Mouse (Mus musculus) brown adipose tissue, adult 24 weeks (tissue): ENCODE results near the gene Gm26992. TPM values are rescaled to one million over a fixed set of nuclear protein-coding genes. Genes with fewer than 3 reads are reported as not detected.
"Not testable (repeated sequence)": the region's sequence is repeated elsewhere in the genome, so short reads cannot be mapped to it uniquely, and the experiment has no call there.

Experiments used
- H3K27ac ChIP-seq: fragments of 200-500 bp; replicated peaks from 2 replicates; pipeline ENCODE4 v1.5.1; 2012; ENCODE audit warnings: low read depth, mild to moderate bottlenecking, low read length
- H3K4me1 ChIP-seq: fragments of 200-500 bp; 2 replicates; pipeline ENCODE4 v1.6.1; 2012; ENCODE audit warnings: low read length, mixed read lengths; ENCODE audit not compliant: control insufficient read depth, insufficient read depth, insufficient read length
- H3K4me3 ChIP-seq: fragments of 200-500 bp; 2 replicates; pipeline ENCODE4 v1.5.1; 2012; ENCODE audit warnings: low read depth, mild to moderate bottlenecking, low read length, moderate library complexity; ENCODE audit not compliant: insufficient read depth
- polyA plus RNA-seq: library from polyadenylated mRNA; stranded (reverse); fragments of >200 nt; gene quantifications from 2 replicates; pipeline ENCODE4 v1.2.4, GENCODE M21; 2012; ENCODE audit not compliant: missing spikeins, insufficient read depth, insufficient read length

Gene Gm26992
- polyA plus RNA-seq, result not detected in 2 replicates

- no peaks in the 10 kb centered on the region for H3K4me1 ChIP-seq
- H3K4me3 ChIP-seq, result no peak within 1 kb of the TSS
- H3K27ac ChIP-seq, result no peak within 1 kb of the TSS
Observed at GRCm38 (mm10) chrX:103421710-103422109, at the start of gene Gm26992. Gene Gm26992 (plus strand): TSS chrX:103422010.

- no peaks in the 10 kb centered on the region for H3K4me1 ChIP-seq
- no peak overlapping the region for H3K27ac ChIP-seq
- no peak overlapping the region for H3K4me3 ChIP-seq
Observed at GRCm38 (mm10) chrX:103374250-103374649, 47.6 kb upstream of the Gm26992 start.

GRCm38 (mm10) chrX:103384528-103384927 is 37.3 kb upstream of the Gm26992 start:
- H3K27ac ChIP-seq, result no peak overlapping the region
- H3K4me1 ChIP-seq, result no peaks in the 10 kb centered on the region
- H3K4me3 ChIP-seq, result no peak overlapping the region

GRCm38 (mm10) chrX:103388131-103388530 is 33.7 kb upstream of the Gm26992 start:
- Histone ChIP-seq H3K4me1 (no peaks in the 10 kb centered on the region), H3K4me3 (no peak overlapping the region), H3K27ac (no peak overlapping the region)

GRCm38 (mm10) chrX:103393841-103394240 is 28.0 kb upstream of the Gm26992 start:
- Histone ChIP-seq H3K4me3 (no peak overlapping the region), H3K4me1 (no peaks in the 10 kb centered on the region), H3K27ac (no peak overlapping the region)

- no peak overlapping the region for H3K27ac ChIP-seq
- no peaks in the 10 kb centered on the region for H3K4me1 ChIP-seq
- H3K4me3 ChIP-seq, result no peak overlapping the region
Observed at GRCm38 (mm10) chrX:103405021-103405420, 16.8 kb upstream of the Gm26992 start.

GRCm38 (mm10) chrX:103414167-103414566 is 7.6 kb upstream of the Gm26992 start, which contains the start of gene Tsx:
Gene Tsx (plus strand): TSS chrX:103414467.
- no peak within 1 kb of the TSS for H3K27ac ChIP-seq
- H3K4me3 ChIP-seq, result no peak within 1 kb of the TSS
- H3K4me1 ChIP-seq, result no peaks in the 10 kb centered on the region

GRCm38 (mm10) chrX:103427677-103428076 is 5.9 kb downstream of the Gm26992 start:
- H3K27ac ChIP-seq, result no peak overlapping the region
- no peaks in the 10 kb centered on the region for H3K4me1 ChIP-seq
- H3K4me3 ChIP-seq, result no peak overlapping the region

- H3K4me1 ChIP-seq, result no peaks in the 10 kb centered on the region
- no peak overlapping the region for H3K27ac ChIP-seq
- H3K4me3 ChIP-seq, result no peak overlapping the region
Observed at GRCm38 (mm10) chrX:103432293-103432692, 10.5 kb downstream of the Gm26992 start.

GRCm38 (mm10) chrX:103438023-103438422 is 16.2 kb downstream of the Gm26992 start:
- Histone ChIP-seq H3K27ac (no peak overlapping the region), H3K4me3 (no peak overlapping the region)

GRCm38 (mm10) chrX:103440803-103441202 is 19.0 kb downstream of the Gm26992 start:
- H3K4me3 ChIP-seq, result no peak overlapping the region
- H3K4me1 ChIP-seq, result no peaks in the 10 kb centered on the region
- H3K27ac ChIP-seq, result no peak overlapping the region

More at GRCm38 (mm10) chrX:103438023-103438422, 16.2 kb downstream of the Gm26992 start:
- H3K4me1 ChIP-seq, result no peaks in the 10 kb centered on the region

GRCm38 (mm10) chrX:103443755-103444154 is 21.9 kb downstream of the Gm26992 start:
- Histone ChIP-seq H3K27ac (no peak overlapping the region), H3K4me3 (no peak overlapping the region), H3K4me1 (no peaks in the 10 kb centered on the region)

- Histone ChIP-seq H3K4me1 (no peaks in the 10 kb centered on the region), H3K4me3 (peak overlapping the region; percentile 18; the same call in 1 of the 2 replicates), H3K27ac (no peak overlapping the region)
Observed at GRCm38 (mm10) chrX:103447539-103448169, 25.8 kb downstream of the Gm26992 start.

- H3K4me1 ChIP-seq, H3K27ac ChIP-seq, H3K4me3 ChIP-seq: not testable (repeated sequence)
Observed at GRCm38 (mm10) chrX:103448429-103448828, 26.6 kb downstream of the Gm26992 start.

- H3K27ac ChIP-seq, H3K4me1 ChIP-seq, H3K4me3 ChIP-seq: not testable (repeated sequence)
Observed at GRCm38 (mm10) chrX:103448943-103449722, 27.3 kb downstream of the Gm26992 start.

GRCm38 (mm10) chrX:103452815-103453214 is 31.0 kb downstream of the Gm26992 start:
- Histone ChIP-seq H3K4me3 (no peak overlapping the region), H3K4me1 (no peaks in the 10 kb centered on the region), H3K27ac (no peak overlapping the region)
